Mouse (Mus musculus): ENCODE measurements at regions not wholly inside any gene's neighbourhood (a gene's known extent, or its start where the extent isn't known, plus 50 kb on each side); places are given as distances from the start of the nearest gene placed in this dataset.

DNA sequence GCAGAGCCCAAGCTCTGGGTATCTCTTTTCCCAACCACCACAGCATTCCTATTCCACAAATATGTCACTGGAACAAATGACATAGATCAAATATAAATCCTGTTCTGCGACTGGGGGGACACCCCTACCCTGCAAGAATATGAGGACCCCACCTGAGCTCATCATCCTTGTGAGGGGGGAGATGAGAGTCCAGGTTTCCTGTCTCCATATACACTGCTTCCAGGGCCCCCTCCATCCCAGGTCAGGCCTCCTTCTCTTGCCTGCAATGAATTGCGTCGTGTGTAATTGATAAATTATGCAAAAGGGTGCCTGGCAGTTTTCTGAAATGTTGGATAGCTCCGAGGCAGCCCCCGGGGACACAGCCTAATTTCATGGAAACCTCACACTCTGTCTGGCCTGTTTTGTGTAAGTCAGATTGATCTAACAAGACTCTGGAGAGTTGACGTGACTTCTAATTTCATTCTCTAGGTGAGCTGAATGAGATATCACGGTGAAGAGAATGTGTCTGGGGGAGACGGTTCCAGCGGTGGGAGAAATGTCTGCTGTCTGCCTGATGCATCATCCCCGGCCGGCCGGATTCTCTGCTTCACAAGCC lies 110.3 kb upstream of the Tle3 start:
- no peak for DNase-seq (ENCODE audit: low read depth, low spot score)

GRCm38 (mm10) chr9:61263335-61263734 lies 108.8 kb upstream of the Tle3 start:
- no peak for DNase-seq (ENCODE audit: low read depth, low spot score)

GRCm38 (mm10) chr9:61265466-61265865 lies 106.7 kb upstream of the Tle3 start:
- DNase-seq (ENCODE audit: low read depth, low spot score), result no peak

- no peak for DNase-seq (ENCODE audit: low read depth, low spot score)
Observed at GRCm38 (mm10) chr9:61266992-61267391, 105.2 kb upstream of the Tle3 start.

DNA sequence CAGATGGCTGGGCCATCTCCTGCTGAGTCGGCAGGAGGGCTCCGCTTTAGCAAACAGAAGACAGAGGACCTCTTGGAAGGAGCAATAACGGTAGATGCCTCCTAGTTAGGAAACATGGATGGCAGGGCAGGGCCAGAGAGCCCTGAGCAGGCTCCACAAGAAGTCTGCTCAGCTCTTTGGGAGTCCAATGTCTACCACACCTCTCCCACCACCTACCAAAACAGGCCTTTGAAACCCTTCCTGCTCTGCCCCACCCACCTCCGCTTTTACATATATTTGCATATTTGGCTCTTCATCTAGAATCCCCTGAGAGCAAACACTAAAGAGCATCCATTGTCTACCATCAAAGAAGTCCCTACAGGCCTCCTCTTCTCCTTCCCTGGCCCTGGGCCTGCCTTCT lies 104.6 kb upstream of the Tle3 start:
- DNase-seq (ENCODE audit: low read depth, low spot score), result no peak

DNA sequence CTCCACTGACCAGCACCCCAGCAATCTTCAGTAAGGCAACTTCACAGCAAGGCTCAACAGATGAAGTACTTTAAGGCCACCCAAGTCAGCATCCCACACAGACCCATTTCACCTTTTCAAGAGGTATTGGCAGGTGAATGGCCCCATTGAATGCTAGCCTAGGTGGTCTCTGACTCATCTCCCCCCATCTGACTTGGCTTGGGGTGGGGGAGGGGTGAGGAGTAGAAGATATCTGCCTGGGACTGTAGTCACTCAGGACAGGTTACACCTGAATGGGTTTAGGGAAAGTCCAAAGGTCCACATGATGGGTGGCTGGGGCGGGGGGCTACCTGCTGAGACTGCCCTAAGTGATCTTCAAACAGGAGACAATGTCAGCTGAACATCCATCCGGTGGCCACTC lies 104.0 kb upstream of the Tle3 start:
- no peak for DNase-seq (ENCODE audit: low read depth, low spot score)

- DNase-seq (ENCODE audit: low read depth, low spot score), result no peak
Observed at GRCm38 (mm10) chr9:61268681-61269080, 103.5 kb upstream of the Tle3 start.

GRCm38 (mm10) chr9:61269151-61269870 lies 102.9 kb upstream of the Tle3 start:
- DNase-seq (ENCODE audit: low read depth, low spot score), result no peak

- DNase-seq (ENCODE audit: low read depth, low spot score), result no peak
Observed at GRCm38 (mm10) chr9:61271243-61271642, 100.9 kb upstream of the Tle3 start.

- no peak for DNase-seq (ENCODE audit: low read depth, low spot score)
Observed at GRCm38 (mm10) chr9:61271769-61272352, 100.3 kb upstream of the Tle3 start.

DNA sequence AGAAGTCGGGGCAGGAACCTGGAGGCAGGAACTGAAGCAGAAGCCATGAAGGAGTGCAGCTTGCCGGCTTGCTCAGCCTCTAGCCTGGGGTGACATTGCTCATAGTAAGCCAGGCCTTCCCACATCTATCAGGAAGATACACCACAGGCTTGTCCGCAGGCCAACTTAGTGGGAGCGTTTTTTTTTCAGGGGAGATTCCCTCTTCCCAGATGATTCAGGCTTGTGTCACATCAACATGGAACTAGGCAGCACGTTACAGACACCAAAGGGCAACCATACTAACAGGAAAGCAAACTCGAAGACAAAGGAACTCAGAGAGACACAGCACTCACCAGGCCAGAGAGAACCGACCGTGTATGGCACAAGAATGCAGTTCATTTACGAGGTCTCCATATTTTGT lies 98.1 kb upstream of the Tle3 start:
- no peak for DNase-seq (ENCODE audit: low read depth, low spot score)

DNA sequence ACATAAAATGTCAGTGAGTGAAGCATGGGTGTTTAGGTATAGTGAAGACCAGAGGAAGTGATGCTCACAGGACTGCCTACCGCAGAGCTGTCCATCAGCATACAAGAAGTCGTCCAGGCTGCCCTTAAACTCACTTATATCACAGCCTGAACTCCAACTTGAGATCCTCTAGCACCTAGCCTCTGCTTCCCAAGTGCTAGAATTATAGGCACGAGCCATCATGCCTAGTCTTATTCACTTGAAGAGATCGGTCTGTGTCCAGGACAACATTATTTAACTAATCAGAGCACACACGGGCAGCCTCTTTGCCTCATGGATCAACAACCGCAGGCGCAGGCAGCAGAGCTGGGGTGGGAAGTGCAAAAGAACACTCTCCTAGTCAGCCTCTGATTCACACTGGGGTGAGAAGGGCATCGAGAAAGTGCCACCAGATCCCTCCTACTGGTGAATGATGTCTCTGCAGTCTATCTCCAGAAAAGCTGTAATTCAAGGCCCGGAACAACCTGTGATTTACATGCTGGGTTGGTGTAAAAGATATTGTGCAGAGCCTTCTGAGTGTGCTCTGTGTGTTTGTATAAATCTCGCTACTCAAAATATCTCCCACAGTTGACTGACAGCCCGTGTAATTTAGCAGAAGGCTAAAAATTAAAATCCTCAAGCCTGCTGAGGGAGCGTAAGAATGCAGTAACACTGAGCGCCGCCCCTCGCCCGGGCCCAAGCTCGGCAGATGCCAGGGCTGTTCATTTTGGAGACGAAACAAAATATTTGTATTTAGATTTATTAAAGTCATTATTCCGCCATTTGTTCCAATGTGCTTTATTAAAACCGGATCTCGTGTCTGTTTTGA lies 94.6 kb upstream of the Tle3 start:
- peak; percentile 65 for DNase-seq (ENCODE audit: low read depth, low spot score)

DNA sequence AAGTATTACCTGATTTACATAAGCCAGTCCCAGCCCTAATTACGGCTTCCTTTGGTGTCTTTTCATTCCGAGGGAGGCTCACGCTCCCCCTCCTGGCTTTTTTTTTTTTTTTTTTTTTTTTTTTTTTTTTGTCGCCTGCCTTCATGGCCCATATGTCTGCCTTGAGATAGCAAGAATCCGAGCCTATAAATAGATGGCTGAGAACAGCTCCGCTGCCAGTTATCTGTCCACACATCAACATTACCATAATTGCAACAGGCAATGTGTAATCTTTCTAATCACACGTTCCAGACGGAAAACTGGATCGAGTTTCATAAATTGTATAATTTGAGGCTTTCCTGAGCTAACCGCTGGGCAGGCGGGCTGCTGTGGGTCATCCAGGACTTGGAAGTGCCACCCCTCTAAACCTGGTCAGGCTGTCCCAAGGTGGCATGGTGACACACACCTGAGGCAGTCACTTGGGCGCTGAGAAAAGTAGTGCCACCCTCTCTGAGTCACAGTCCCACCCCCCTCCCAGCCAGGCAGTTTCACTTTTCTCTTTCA lies 93.9 kb upstream of the Tle3 start:
- no peak for DNase-seq (ENCODE audit: low read depth, low spot score)

- no peak for DNase-seq (ENCODE audit: low read depth, low spot score)
Observed at GRCm38 (mm10) chr9:61279044-61279543, 93.1 kb upstream of the Tle3 start.

- DNase-seq (ENCODE audit: low read depth, low spot score), result no peak
Observed at GRCm38 (mm10) chr9:61280856-61281582, 91.1 kb upstream of the Tle3 start.

DNA sequence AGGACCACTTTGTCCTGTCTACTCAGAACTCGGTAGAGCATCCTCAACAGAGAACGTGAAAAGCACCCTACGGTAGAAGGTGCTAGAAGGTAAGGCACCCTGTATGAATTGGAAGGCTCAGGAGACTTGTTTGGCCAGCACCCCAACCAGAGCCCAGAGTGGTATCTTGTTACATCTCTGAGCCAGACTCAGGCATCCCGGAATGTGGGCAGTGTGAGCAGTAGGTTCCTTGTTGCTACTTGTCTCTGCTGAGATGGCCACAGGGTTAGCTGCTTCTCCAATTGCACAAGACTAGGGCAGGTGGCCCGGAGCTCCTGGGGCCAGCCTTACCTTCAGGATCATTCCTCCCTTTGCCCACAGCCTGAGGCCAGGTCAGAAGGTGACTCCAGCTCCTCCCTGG lies 88.9 kb upstream of the Tle3 start:
- DNase-seq (ENCODE audit: low read depth, low spot score), result no peak

- no peak for DNase-seq (ENCODE audit: low read depth, low spot score)
Observed at GRCm38 (mm10) chr9:61284201-61285021, 87.8 kb upstream of the Tle3 start.

- no peak for DNase-seq (ENCODE audit: low read depth, low spot score)
Observed at GRCm38 (mm10) chr9:61286561-61286960, 85.6 kb upstream of the Tle3 start.

GRCm38 (mm10) chr9:61289117-61289516 lies 83.0 kb upstream of the Tle3 start:
- no peak for DNase-seq (ENCODE audit: low read depth, low spot score)

- no peak for DNase-seq (ENCODE audit: low read depth, low spot score)
Observed at GRCm38 (mm10) chr9:61289713-61290112, 82.5 kb upstream of the Tle3 start.
